Mouse (Mus musculus): ENCODE measurements around the gene Slc27a3.

DNA sequence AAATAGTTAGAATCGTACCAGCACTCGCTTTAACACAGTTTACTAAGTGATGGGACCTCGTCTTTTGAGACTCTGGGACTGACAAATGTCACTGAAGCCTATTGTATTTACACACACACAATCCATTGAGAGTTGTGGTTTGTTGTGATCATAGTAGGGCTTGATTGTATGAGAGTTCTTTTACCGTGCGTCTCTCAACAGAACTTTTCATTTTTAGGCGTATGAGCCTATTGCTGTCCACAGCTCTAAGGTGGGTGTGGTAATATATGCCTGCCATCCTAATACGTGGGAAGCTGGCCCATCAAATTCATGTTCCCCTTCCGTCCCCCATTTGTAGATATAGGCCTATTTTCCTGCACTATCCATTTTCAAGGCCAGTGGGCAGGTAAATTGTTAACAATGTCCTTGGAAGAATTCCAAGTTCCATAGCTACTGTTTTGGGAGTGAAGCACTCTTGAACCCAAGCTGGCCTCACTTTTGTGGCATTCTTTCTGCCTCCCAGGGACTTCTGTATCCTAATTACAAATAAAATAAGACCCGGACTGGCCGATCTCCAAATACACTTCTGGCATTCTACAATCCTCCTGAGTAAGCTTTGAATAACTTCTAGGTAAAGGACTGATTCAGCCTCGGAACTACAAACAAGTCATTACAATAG lies 44.5 kb upstream of the Slc27a3 start:
- TF ChIP-seq CTCF (IDR thresholded peaks at IDR 0.05) (no peak), POLR2A (IDR thresholded peaks at IDR 0.05; ENCODE audit: insufficient read depth, low read depth, low read length) (no peak)
